Mouse (Mus musculus) spleen, adult 18-20 months (tissue): Measurements from ENCODE around the gene Sugt1.

Experiments
- DNase-seq, 2 experiments: peaks; one replicate each; pipeline ENCODE4 v3.0.0; 2022; ENCODE audit warnings: mixed read lengths in 2 of 2

Sugt1 gene

GRCm38 (mm10) chr14:79677891-79678687 lies 90.6 kb downstream of the Sugt1 start:
- DNase-seq: no peak

GRCm38 (mm10) chr14:79680652-79681051 lies 93.2 kb downstream of the Sugt1 start:
- DNase-seq: no peak
